Mouse (Mus musculus): ENCODE data around the gene Ptpn1.

DNA sequence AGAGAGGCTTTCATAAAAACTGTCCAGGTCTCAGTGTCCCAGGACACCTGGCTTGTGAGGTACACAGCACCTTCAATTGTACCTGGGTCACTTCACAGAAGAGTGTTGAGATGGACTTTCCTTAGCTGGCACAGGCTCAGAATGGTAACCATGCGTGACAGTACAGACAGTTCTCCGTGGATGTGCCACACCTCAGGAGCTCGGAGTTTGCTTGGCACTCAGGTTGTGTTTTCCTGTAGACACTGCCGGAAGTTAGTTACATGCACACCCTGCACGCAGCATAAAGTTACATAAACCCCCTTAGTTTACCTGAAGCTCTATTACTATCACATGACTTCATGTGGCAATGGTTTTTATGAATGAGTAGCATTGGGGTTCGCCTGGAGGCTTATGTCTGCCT, 18.8 kb downstream of the Ptpn1 start:
- TF ChIP-seq CTCF (IDR thresholded peaks at IDR 0.05; ENCODE audit: extremely low read depth, insufficient read depth, low read length) (no peak), POLR2A (IDR thresholded peaks at IDR 0.05; ENCODE audit: extremely low read depth, insufficient read depth, low read length) (no peak)

Measured in cortical plate, adult 2 months (tissue).